Mouse (Mus musculus) stomach, embryonic 15.5 days (tissue): ENCODE measurements at regions not wholly inside any gene's neighbourhood (a gene's known extent, or its start where the extent isn't known, plus 50 kb on each side); places are given as distances from the start of the nearest gene placed in this dataset.

ENCODE experiments used
- ATAC-seq: fragments of 200-750 bp; cut with Nextera tagmentation; 2 replicates; pipeline ENCODE4 v1.8.0; 2017; ENCODE audit warnings: low read depth, moderate number of reproducible peaks, moderate TSS enrichment; ENCODE audit not compliant: insufficient read depth, low FRiP score
- H3K27ac ChIP-seq: fragments of 300-500 bp; sonication (generic); 2 replicates; pipeline ENCODE4 v1.5.1; 2015; ENCODE audit warnings: mild to moderate bottlenecking, inconsistent platforms
- H3K27me3 ChIP-seq: fragments of 300-500 bp; sonication (generic); replicated peaks from 2 replicates; pipeline ENCODE4 v1.6.1; 2015; ENCODE audit warnings: inconsistent platforms
- H3K36me3 ChIP-seq: fragments of 300-500 bp; sonication (generic); 2 replicates; pipeline ENCODE4 v1.6.1; 2015; ENCODE audit warnings: inconsistent platforms
- H3K4me1 ChIP-seq: fragments of 300-500 bp; sonication (generic); 2 replicates; pipeline ENCODE4 v1.6.1; 2015; ENCODE audit warnings: inconsistent platforms
- H3K4me2 ChIP-seq: fragments of 300-500 bp; sonication (generic); 2 replicates; pipeline ENCODE4 v1.6.1; 2015; ENCODE audit warnings: mild to moderate bottlenecking, inconsistent platforms
- H3K4me3 ChIP-seq: fragments of 300-500 bp; sonication (generic); replicated peaks from 2 replicates; pipeline ENCODE4 v1.5.1; 2015; ENCODE audit warnings: inconsistent platforms
- H3K9ac ChIP-seq: fragments of 300-500 bp; sonication (generic); 2 replicates; pipeline ENCODE4 v1.6.1; 2015; ENCODE audit warnings: inconsistent platforms
- H3K9me3 ChIP-seq: fragments of 300-500 bp; sonication (generic); 2 replicates; pipeline ENCODE4 v1.6.1; 2016; ENCODE audit warnings: inconsistent platforms
- WGBS: fragments of 180-500 bp; shearing (Covaris S2); methylation state at CpG from one replicate; pipeline ENCODE4 v1.1.7; 2015; 5-methylcytosine and 5-hydroxymethylcytosine counted together

DNA sequence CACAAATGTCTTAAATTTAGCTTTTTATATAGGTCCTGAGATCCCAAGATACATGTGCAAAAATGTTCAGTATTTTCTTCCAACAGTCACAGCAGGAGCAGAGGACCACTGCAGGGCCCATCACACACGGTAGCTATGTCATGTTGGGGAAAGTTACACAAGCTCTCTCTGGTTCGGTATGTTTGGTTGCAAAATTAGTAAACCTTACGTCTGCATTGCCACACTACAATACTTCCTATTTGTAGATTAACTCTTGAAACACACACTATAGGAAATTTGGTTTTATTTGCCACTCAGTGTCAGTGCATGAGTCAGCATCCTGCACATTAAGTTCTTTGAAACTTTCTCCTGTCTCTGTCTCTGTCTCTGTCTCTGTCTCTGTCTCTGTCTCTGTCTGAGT lies 82.0 kb downstream of the Cth start:
- Histone ChIP-seq H3K4me3 (no peak overlapping the region), H3K4me1 (no peaks in the 10 kb centered on the region), H3K36me3 (no peaks in the 10 kb centered on the region), H3K9ac (no peak overlapping the region), H3K27me3 (no peaks in the 10 kb centered on the region), H3K9me3 (no peaks in the 10 kb centered on the region), H3K4me2 (no peak overlapping the region), H3K27ac (no peak overlapping the region)
- ATAC-seq: no peak
- WGBS: 75% methylated on average over 3 of the region's 3 CpGs

DNA sequence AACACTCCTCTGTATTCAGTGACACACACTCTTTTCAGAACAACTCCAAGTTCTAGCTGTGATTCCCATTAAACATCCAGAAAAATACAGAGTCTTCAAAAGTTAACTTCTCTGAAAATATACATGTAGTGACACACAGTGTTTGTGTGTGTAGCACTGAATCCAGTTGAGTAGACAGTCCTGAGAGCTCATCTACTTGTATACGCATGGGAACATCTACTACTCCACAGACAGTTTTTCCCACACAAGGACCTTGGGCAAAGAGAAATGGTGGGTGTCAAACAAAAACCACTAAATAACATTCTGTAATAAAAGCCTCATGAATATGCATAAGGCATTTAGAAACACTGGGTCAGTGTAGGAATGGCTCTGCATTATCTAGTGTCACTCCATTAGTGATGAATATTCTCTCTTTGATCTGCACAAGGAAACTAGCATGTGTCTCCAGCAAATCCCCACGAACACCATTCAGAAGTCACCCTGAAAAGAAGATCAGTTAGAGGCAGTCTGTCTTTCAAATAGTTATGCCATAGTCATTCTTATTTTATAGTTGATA lies 83.6 kb downstream of the Cth start:
- H3K9me3 ChIP-seq: no peaks in the 10 kb centered on the region
- no peak overlapping the region for H3K9ac ChIP-seq
- no peak overlapping the region for H3K4me3 ChIP-seq
- H3K27ac ChIP-seq: no peak overlapping the region
- WGBS: 73% methylated on average over 2 of the region's 2 CpGs
- H3K4me2 ChIP-seq: no peak overlapping the region
- no peaks in the 10 kb centered on the region for H3K27me3 ChIP-seq
- no peaks in the 10 kb centered on the region for H3K36me3 ChIP-seq
- no peaks in the 10 kb centered on the region for H3K4me1 ChIP-seq
- no peak for ATAC-seq

- Histone ChIP-seq H3K27me3 (no peaks in the 10 kb centered on the region), H3K4me3 (no peak overlapping the region), H3K4me1 (no peaks in the 10 kb centered on the region), H3K4me2 (no peak overlapping the region), H3K9ac (no peak overlapping the region), H3K9me3 (no peaks in the 10 kb centered on the region), H3K27ac (no peak overlapping the region), H3K36me3 (no peaks in the 10 kb centered on the region)
- 66% methylated on average over 3 of the region's 3 CpGs for WGBS
- ATAC-seq: no peak
These were observed 120.6 kb downstream of the Cth start for GRCm38 (mm10) chr3:157804307-157804706.

- H3K4me1 ChIP-seq: no peaks in the 10 kb centered on the region
- ATAC-seq: no peak
- 51% methylated on average over 4 of the region's 4 CpGs for WGBS
These were observed 121.5 kb downstream of the Cth start for GRCm38 (mm10) chr3:157803356-157803755.

DNA sequence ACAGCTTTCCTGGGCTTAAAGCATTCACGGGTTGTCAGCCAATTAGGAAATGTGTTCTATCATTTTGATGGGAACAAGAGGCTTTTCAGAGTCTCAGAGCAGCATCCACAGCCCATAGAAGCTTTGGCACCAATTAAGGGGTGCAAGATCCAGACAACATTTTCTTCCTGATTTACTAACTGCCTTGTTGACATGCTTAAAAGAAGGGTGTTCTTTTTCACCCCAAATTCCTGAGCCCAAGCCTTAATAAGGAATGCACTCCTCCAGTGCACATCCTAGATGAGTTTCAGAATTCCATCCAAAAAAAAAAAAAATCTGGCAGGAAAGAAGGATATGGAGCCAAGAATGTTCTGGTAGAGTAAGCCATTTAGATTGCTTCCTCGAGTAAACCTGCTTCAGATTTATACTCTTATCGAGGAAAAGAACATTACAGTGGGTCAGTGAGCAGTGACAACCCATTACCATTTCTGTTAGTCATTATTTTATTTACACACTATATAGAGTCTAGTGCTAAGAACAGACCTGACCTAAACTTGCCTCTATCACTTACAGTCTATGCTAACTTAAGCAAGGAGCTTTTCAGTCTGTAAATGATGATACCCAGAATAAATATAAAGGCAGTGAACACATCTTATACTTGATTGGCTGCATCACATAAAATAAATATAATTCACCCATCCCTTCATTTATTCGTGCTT lies 137.2 kb downstream of the Cth start:
- Histone ChIP-seq H3K27me3 (no peaks in the 10 kb centered on the region), H3K4me2 (no peak overlapping the region), H3K4me1 (no peaks in the 10 kb centered on the region), H3K4me3 (no peak overlapping the region), H3K9me3 (no peaks in the 10 kb centered on the region), H3K27ac (no peak overlapping the region), H3K36me3 (no peaks in the 10 kb centered on the region), H3K9ac (no peak overlapping the region)
- ATAC-seq: no peak; the same call in 1 of the 2 replicates
- 44% methylated on average over 4 of the region's 4 CpGs for WGBS

More at GRCm38 (mm10) chr3:157803356-157803755, 121.5 kb downstream of the Cth start:
- Histone ChIP-seq H3K36me3 (no peaks in the 10 kb centered on the region), H3K27me3 (no peaks in the 10 kb centered on the region), H3K9ac (no peak overlapping the region), H3K27ac (no peak overlapping the region), H3K4me3 (no peak overlapping the region), H3K4me2 (no peak overlapping the region), H3K9me3 (no peaks in the 10 kb centered on the region)

- Histone ChIP-seq H3K27me3 (no peaks in the 10 kb centered on the region), H3K27ac (no peak overlapping the region), H3K9me3 (no peaks in the 10 kb centered on the region), H3K4me3 (no peak overlapping the region), H3K4me1 (no peaks in the 10 kb centered on the region), H3K9ac (no peak overlapping the region), H3K36me3 (no peaks in the 10 kb centered on the region), H3K4me2 (no peak overlapping the region)
- ATAC-seq: no peak; the same call in 1 of the 2 replicates
- WGBS: 47% methylated on average over 4 of the region's 4 CpGs
These were observed 143.8 kb downstream of the Cth start for GRCm38 (mm10) chr3:157781071-157781470.

- H3K4me3 ChIP-seq: no peak overlapping the region
- no peak for ATAC-seq
- H3K9me3 ChIP-seq: no peaks in the 10 kb centered on the region
- H3K9ac ChIP-seq: no peak overlapping the region
- WGBS: 89% methylated on average over 1 of the region's 1 CpGs
- no peak overlapping the region for H3K27ac ChIP-seq
- no peaks in the 10 kb centered on the region for H3K4me1 ChIP-seq
- H3K4me2 ChIP-seq: no peak overlapping the region
- no peaks in the 10 kb centered on the region for H3K27me3 ChIP-seq
- no peaks in the 10 kb centered on the region for H3K36me3 ChIP-seq
These were observed 147.1 kb downstream of the Cth start for GRCm38 (mm10) chr3:157777779-157778178.

DNA sequence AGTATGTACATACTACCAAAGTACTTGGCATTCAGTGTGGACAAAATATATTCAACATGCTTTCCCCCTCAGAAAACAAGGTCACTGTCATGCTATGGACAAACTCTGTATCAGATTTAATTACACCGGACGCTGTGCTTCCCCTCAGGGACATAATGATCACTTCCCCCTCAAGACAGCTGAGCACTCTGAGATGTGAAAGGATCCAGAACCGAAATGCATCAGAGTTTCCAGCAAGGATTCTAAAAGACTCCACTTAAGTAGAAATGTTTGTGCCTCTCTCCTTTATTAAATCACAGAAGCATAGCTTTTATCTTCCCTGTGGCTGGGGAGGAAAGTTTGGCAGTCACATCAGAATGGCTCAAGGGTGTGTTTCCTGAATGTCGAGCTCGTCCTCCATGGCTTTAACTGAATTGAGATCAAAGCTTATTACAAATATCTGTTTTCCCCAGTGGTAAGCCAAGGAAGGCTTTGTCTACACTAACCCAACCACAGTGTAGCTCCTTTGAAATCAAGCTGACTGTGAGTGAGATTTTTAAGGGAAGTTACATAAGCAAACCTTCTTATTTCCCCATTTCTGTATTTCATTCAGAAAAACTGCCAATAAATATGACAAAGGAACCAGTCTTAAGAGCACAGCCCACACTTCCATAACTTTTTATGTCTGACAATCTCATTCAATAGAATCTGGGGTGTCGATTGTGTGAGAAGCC lies 161.2 kb downstream of the Cth start:
- Histone ChIP-seq H3K4me1 (no peaks in the 10 kb centered on the region), H3K4me2 (no peak overlapping the region), H3K9me3 (no peaks in the 10 kb centered on the region), H3K27me3 (no peaks in the 10 kb centered on the region), H3K27ac (no peak overlapping the region), H3K9ac (no peak overlapping the region), H3K4me3 (no peak overlapping the region), H3K36me3 (no peaks in the 10 kb centered on the region)
- no peak; the same call in 1 of the 2 replicates for ATAC-seq
- WGBS: 31% methylated on average over 6 of the region's 6 CpGs

DNA sequence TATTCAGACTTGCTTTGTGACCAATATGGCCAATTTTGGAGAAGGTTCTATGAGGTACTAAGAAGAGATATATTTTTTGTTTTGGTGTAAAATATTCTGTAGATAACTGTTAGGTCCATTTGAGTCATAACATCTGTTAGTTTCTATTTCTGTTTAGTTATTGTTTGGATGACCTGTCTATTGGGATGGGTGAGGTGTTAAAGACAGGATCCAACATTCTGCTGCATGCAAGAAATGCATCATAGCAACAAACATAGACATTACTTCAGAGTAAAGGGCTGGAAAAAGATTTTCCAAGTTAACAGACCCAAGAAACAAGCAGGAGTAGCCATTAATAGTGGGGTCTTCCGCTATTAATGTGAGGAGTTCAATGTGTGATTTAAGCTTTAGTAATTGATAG lies 165.0 kb downstream of the Cth start:
- Histone ChIP-seq H3K27ac (no peak overlapping the region), H3K4me2 (no peak overlapping the region), H3K36me3 (no peaks in the 10 kb centered on the region), H3K27me3 (no peaks in the 10 kb centered on the region), H3K4me1 (no peaks in the 10 kb centered on the region), H3K9ac (no peak overlapping the region), H3K9me3 (no peaks in the 10 kb centered on the region), H3K4me3 (no peak overlapping the region)
- no peak for ATAC-seq
- WGBS: 97% methylated on average over 1 of the region's 1 CpGs

- no peak for ATAC-seq
- Histone ChIP-seq H3K9me3 (no peaks in the 10 kb centered on the region), H3K9ac (no peak overlapping the region), H3K4me1 (no peaks in the 10 kb centered on the region), H3K4me2 (no peak overlapping the region), H3K27me3 (no peaks in the 10 kb centered on the region), H3K4me3 (no peak overlapping the region), H3K36me3 (no peaks in the 10 kb centered on the region), H3K27ac (no peak overlapping the region)
- 76% methylated on average over 4 of the region's 4 CpGs for WGBS
These were observed 170.1 kb downstream of the Cth start for GRCm38 (mm10) chr3:157754826-157755225.

DNA sequence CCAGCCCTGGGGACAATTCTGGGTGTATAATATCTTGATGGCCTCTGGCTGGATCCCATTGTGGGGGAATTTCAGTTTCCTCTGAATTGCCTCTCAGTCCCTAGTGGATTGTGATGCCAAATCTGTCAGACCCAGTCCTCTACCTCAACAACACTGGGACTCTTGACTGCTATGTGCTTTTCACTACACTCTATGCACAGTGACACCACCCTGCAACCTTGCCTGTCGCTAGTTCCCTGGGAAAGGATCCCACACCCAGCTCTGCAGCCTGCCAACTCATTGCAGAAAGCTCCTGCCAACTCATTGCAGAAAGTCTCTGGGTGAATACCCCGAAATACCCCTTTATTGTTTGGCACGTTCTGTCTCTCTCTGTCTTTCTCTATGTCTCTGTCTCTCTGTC lies 174.6 kb downstream of the Cth start:
- H3K27ac ChIP-seq: no peak overlapping the region
- no peak for ATAC-seq
- no peaks in the 10 kb centered on the region for H3K36me3 ChIP-seq
- 75% methylated on average over 3 of the region's 3 CpGs for WGBS
- H3K27me3 ChIP-seq: no peaks in the 10 kb centered on the region
- H3K9ac ChIP-seq: no peak overlapping the region
- no peak overlapping the region for H3K4me3 ChIP-seq
- no peaks in the 10 kb centered on the region for H3K9me3 ChIP-seq
- H3K4me2 ChIP-seq: no peak overlapping the region
- no peaks in the 10 kb centered on the region for H3K4me1 ChIP-seq

- Histone ChIP-seq H3K36me3 (no peaks in the 10 kb centered on the region), H3K4me3 (no peak overlapping the region), H3K9me3 (no peaks in the 10 kb centered on the region), H3K4me2 (no peak overlapping the region), H3K4me1 (no peaks in the 10 kb centered on the region), H3K27ac (no peak overlapping the region), H3K27me3 (no peaks in the 10 kb centered on the region), H3K9ac (no peak overlapping the region)
- WGBS: 66% methylated on average over 3 of the region's 3 CpGs
- no peak for ATAC-seq
These were observed 176.4 kb downstream of the Cth start for GRCm38 (mm10) chr3:157748395-157749037.
